Mouse (Mus musculus) stomach, embryonic 15.5 days (tissue): ENCODE measurements at regions not wholly inside any gene's neighbourhood (a gene's known extent, or its start where the extent isn't known, plus 50 kb on each side); places are given as distances from the start of the nearest gene placed in this dataset.

Experiments used
- ATAC-seq: fragments of 200-750 bp; cut with Nextera tagmentation; 2 replicates; pipeline ENCODE4 v1.8.0; 2017; ENCODE audit warnings: low read depth, moderate number of reproducible peaks, moderate TSS enrichment; ENCODE audit not compliant: insufficient read depth, low FRiP score
- H3K27ac ChIP-seq: fragments of 300-500 bp; sonication (generic); 2 replicates; pipeline ENCODE4 v1.5.1; 2015; ENCODE audit warnings: mild to moderate bottlenecking, inconsistent platforms
- H3K27me3 ChIP-seq: fragments of 300-500 bp; sonication (generic); replicated peaks from 2 replicates; pipeline ENCODE4 v1.6.1; 2015; ENCODE audit warnings: inconsistent platforms
- H3K36me3 ChIP-seq: fragments of 300-500 bp; sonication (generic); 2 replicates; pipeline ENCODE4 v1.6.1; 2015; ENCODE audit warnings: inconsistent platforms
- H3K4me1 ChIP-seq: fragments of 300-500 bp; sonication (generic); 2 replicates; pipeline ENCODE4 v1.6.1; 2015; ENCODE audit warnings: inconsistent platforms
- H3K4me2 ChIP-seq: fragments of 300-500 bp; sonication (generic); 2 replicates; pipeline ENCODE4 v1.6.1; 2015; ENCODE audit warnings: mild to moderate bottlenecking, inconsistent platforms
- H3K4me3 ChIP-seq: fragments of 300-500 bp; sonication (generic); replicated peaks from 2 replicates; pipeline ENCODE4 v1.5.1; 2015; ENCODE audit warnings: inconsistent platforms
- H3K9ac ChIP-seq: fragments of 300-500 bp; sonication (generic); 2 replicates; pipeline ENCODE4 v1.6.1; 2015; ENCODE audit warnings: inconsistent platforms
- H3K9me3 ChIP-seq: fragments of 300-500 bp; sonication (generic); 2 replicates; pipeline ENCODE4 v1.6.1; 2016; ENCODE audit warnings: inconsistent platforms
- WGBS: fragments of 180-500 bp; shearing (Covaris S2); methylation state at CpG from one replicate; pipeline ENCODE4 v1.1.7; 2015; 5-methylcytosine and 5-hydroxymethylcytosine counted together

GRCm38 (mm10) chr6:112057895-112058294 is 215.7 kb upstream of the Lmcd1 start:
- H3K4me2 ChIP-seq = no peak overlapping the region
- H3K4me1 ChIP-seq = no peaks in the 10 kb centered on the region
- no peaks in the 10 kb centered on the region for H3K27me3 ChIP-seq
- H3K4me3 ChIP-seq = no peak overlapping the region
- H3K27ac ChIP-seq = no peak overlapping the region
- H3K36me3 ChIP-seq = no peaks in the 10 kb centered on the region
- H3K9me3 ChIP-seq = no peaks in the 10 kb centered on the region
- no peak overlapping the region for H3K9ac ChIP-seq
- WGBS = 25% methylated on average over 1 of the region's 1 CpGs
- peak; percentile 10; the same call in 1 of the 2 replicates for ATAC-seq

GRCm38 (mm10) chr6:112062956-112063355 is 210.6 kb upstream of the Lmcd1 start:
- Histone ChIP-seq H3K27ac (no peak overlapping the region), H3K4me3 (no peak overlapping the region), H3K4me2 (no peak overlapping the region), H3K4me1 (no peaks in the 10 kb centered on the region), H3K9me3 (no peaks in the 10 kb centered on the region), H3K27me3 (no peaks in the 10 kb centered on the region), H3K36me3 (no peaks in the 10 kb centered on the region), H3K9ac (no peak overlapping the region)
- WGBS = 63% methylated on average over 3 of the region's 3 CpGs
- ATAC-seq = no peak

GRCm38 (mm10) chr6:112090597-112090996 is 183.0 kb upstream of the Lmcd1 start:
- H3K27ac ChIP-seq = no peak overlapping the region
- no peaks in the 10 kb centered on the region for H3K27me3 ChIP-seq
- no peak overlapping the region for H3K4me2 ChIP-seq
- no peak for ATAC-seq
- 49% methylated on average over 3 of the region's 3 CpGs for WGBS
- H3K4me1 ChIP-seq = no peaks in the 10 kb centered on the region
- no peaks in the 10 kb centered on the region for H3K36me3 ChIP-seq
- no peaks in the 10 kb centered on the region for H3K9me3 ChIP-seq
- no peak overlapping the region for H3K9ac ChIP-seq
- H3K4me3 ChIP-seq = no peak overlapping the region

- Histone ChIP-seq H3K9ac (no peak overlapping the region), H3K27me3 (no peaks in the 10 kb centered on the region), H3K36me3 (no peaks in the 10 kb centered on the region), H3K4me2 (no peak overlapping the region), H3K9me3 (no peaks in the 10 kb centered on the region), H3K27ac (no peak overlapping the region), H3K4me1 (no peaks in the 10 kb centered on the region), H3K4me3 (no peak overlapping the region)
- ATAC-seq = no peak
- WGBS = 53% methylated on average over 3 of the region's 3 CpGs
Measured at GRCm38 (mm10) chr6:112091125-112091763, 182.3 kb upstream of the Lmcd1 start.

GRCm38 (mm10) chr6:112093300-112093699 is 180.3 kb upstream of the Lmcd1 start:
- H3K4me1 ChIP-seq = no peaks in the 10 kb centered on the region
- H3K27ac ChIP-seq = no peak overlapping the region
- H3K27me3 ChIP-seq = no peaks in the 10 kb centered on the region
- H3K9ac ChIP-seq = no peak overlapping the region
- no peaks in the 10 kb centered on the region for H3K9me3 ChIP-seq
- H3K36me3 ChIP-seq = no peaks in the 10 kb centered on the region
- no peak overlapping the region for H3K4me2 ChIP-seq
- 75% methylated on average over 3 of the region's 3 CpGs for WGBS
- no peak for ATAC-seq
- H3K4me3 ChIP-seq = no peak overlapping the region

GRCm38 (mm10) chr6:112097699-112098098 is 175.9 kb upstream of the Lmcd1 start:
- Histone ChIP-seq H3K4me3 (no peak overlapping the region), H3K9me3 (no peaks in the 10 kb centered on the region), H3K9ac (no peak overlapping the region), H3K4me1 (no peaks in the 10 kb centered on the region), H3K4me2 (no peak overlapping the region), H3K36me3 (no peaks in the 10 kb centered on the region), H3K27me3 (no peaks in the 10 kb centered on the region), H3K27ac (no peak overlapping the region)
- WGBS = 79% methylated on average over 3 of the region's 3 CpGs
- no peak for ATAC-seq

- no peak for ATAC-seq
- no peaks in the 10 kb centered on the region for H3K4me1 ChIP-seq
- H3K27me3 ChIP-seq = no peaks in the 10 kb centered on the region
- WGBS = 84% methylated on average over 13 of the region's 13 CpGs
- no peaks in the 10 kb centered on the region for H3K36me3 ChIP-seq
- H3K4me2 ChIP-seq = no peak overlapping the region
- H3K27ac ChIP-seq = no peak overlapping the region
- no peak overlapping the region for H3K9ac ChIP-seq
- H3K9me3 ChIP-seq = no peaks in the 10 kb centered on the region
- H3K4me3 ChIP-seq = no peak overlapping the region
Measured at GRCm38 (mm10) chr6:112108651-112109050, 164.9 kb upstream of the Lmcd1 start.

- 53% methylated on average over 2 of the region's 2 CpGs for WGBS
- H3K9ac ChIP-seq = no peak overlapping the region
- no peaks in the 10 kb centered on the region for H3K9me3 ChIP-seq
- no peaks in the 10 kb centered on the region for H3K36me3 ChIP-seq
- no peaks in the 10 kb centered on the region for H3K27me3 ChIP-seq
- H3K4me1 ChIP-seq = no peaks in the 10 kb centered on the region
- no peak for ATAC-seq
- no peak overlapping the region for H3K27ac ChIP-seq
- H3K4me2 ChIP-seq = no peak overlapping the region
- H3K4me3 ChIP-seq = no peak overlapping the region
Measured at GRCm38 (mm10) chr6:112119180-112119579, 154.4 kb upstream of the Lmcd1 start.

GRCm38 (mm10) chr6:112133522-112133921 is 140.0 kb upstream of the Lmcd1 start:
- no peaks in the 10 kb centered on the region for H3K36me3 ChIP-seq
- no peaks in the 10 kb centered on the region for H3K4me1 ChIP-seq
- ATAC-seq = no peak
- no peaks in the 10 kb centered on the region for H3K9me3 ChIP-seq
- no peak overlapping the region for H3K4me3 ChIP-seq
- no peaks in the 10 kb centered on the region for H3K27me3 ChIP-seq
- 26% methylated on average over 3 of the region's 3 CpGs for WGBS
- H3K4me2 ChIP-seq = no peak overlapping the region
- no peak overlapping the region for H3K27ac ChIP-seq
- no peak overlapping the region for H3K9ac ChIP-seq

- 61% methylated on average over 10 of the region's 10 CpGs for whole genome bisulfite sequencing
Measured at GRCm38 (mm10) chr6:112152535-112153364, 120.8 kb upstream of the Lmcd1 start.

GRCm38 (mm10) chr6:112167487-112167886 is 106.1 kb upstream of the Lmcd1 start:
- Histone ChIP-seq H3K36me3 (no peaks in the 10 kb centered on the region), H3K27ac (no peak overlapping the region), H3K4me3 (no peak overlapping the region), H3K9ac (no peak overlapping the region), H3K9me3 (no peaks in the 10 kb centered on the region), H3K4me1 (no peaks in the 10 kb centered on the region), H3K27me3 (no peaks in the 10 kb centered on the region), H3K4me2 (no peak overlapping the region)
- 76% methylated on average over 3 of the region's 3 CpGs for WGBS
- no peak for ATAC-seq

More at GRCm38 (mm10) chr6:112152535-112153364, 120.8 kb upstream of the Lmcd1 start:
- H3K9ac ChIP-seq = no peak overlapping the region
- H3K27ac ChIP-seq = no peak overlapping the region
- no peak overlapping the region for H3K4me3 ChIP-seq
- H3K9me3 ChIP-seq = no peaks in the 10 kb centered on the region
- no peaks in the 10 kb centered on the region for H3K36me3 ChIP-seq
- no peaks in the 10 kb centered on the region for H3K27me3 ChIP-seq
- no peak overlapping the region for H3K4me2 ChIP-seq
- no peaks in the 10 kb centered on the region for H3K4me1 ChIP-seq
- ATAC-seq = no peak

- ATAC-seq = no peak
- Histone ChIP-seq H3K4me2 (no peak overlapping the region), H3K27me3 (no peaks in the 10 kb centered on the region), H3K4me3 (no peak overlapping the region), H3K4me1 (no peaks in the 10 kb centered on the region), H3K9me3 (no peaks in the 10 kb centered on the region), H3K27ac (no peak overlapping the region), H3K36me3 (no peaks in the 10 kb centered on the region), H3K9ac (no peak overlapping the region)
- 34% methylated on average over 2 of the region's 2 CpGs for WGBS
Measured at GRCm38 (mm10) chr6:112176344-112176743, 97.2 kb upstream of the Lmcd1 start.
